Mouse (Mus musculus): Measurements from ENCODE around the gene Lama5.

Lama5 gene

DNA sequence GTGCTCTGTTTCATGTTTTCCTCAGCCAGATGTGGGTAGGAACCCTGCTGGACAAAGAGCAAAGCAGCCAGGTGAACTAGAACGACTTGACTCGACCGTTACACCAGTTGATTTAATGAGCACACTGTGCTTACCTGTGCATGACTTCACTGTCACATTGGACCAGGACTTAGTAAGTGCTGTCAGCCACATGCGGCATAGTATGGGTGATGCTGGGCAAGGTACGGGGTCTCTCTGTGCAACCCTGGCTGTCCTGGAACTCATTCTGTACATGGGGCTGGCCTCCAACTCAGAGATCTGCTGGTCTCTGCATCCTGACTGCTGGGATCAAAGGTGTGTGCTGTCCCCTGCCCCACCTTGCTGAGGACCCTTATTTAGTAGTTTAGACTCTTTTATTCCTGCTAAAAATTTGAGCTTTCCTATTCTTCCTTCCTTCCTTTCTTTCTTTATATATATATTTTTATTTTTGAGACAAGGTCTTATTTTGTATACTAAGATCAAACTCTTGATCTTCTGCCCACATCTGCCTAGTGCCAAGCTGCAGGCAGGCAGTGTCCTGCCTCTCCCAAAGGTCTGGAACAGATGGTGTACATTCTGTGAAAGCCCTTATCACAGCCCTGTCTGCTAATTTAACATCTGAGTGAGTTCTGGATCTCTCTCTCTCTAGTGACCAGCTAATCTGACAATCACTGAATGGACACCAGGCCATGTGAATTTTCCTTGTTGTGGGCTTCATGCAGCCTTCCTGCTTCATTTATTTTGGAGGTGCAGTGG, 29.0 kb upstream of the Lama5 start:
- DNase-seq (ENCODE audit: low read depth, low spot score): no peak

DNA sequence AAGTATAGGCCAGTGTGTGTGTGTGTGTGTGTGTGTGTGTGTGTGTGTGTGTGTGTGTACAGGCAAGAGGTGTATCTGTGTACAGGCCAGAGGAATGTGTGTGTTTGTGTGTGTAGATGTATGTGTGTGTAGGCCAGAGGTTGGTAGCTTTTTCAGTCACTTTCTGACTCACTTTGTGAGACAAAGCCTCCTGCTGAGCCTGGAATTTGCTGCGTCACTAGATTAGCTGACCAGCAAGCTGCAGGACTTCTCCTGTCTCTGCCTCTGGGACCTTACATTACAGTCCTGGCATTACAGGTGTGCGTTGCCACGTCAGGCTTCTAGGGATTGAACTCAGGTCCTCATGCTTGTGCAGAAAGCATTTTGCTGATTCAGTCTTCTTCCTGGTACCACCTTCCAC, 26.2 kb upstream of the Lama5 start:
- no peak for DNase-seq (ENCODE audit: low read depth, low spot score)

DNA sequence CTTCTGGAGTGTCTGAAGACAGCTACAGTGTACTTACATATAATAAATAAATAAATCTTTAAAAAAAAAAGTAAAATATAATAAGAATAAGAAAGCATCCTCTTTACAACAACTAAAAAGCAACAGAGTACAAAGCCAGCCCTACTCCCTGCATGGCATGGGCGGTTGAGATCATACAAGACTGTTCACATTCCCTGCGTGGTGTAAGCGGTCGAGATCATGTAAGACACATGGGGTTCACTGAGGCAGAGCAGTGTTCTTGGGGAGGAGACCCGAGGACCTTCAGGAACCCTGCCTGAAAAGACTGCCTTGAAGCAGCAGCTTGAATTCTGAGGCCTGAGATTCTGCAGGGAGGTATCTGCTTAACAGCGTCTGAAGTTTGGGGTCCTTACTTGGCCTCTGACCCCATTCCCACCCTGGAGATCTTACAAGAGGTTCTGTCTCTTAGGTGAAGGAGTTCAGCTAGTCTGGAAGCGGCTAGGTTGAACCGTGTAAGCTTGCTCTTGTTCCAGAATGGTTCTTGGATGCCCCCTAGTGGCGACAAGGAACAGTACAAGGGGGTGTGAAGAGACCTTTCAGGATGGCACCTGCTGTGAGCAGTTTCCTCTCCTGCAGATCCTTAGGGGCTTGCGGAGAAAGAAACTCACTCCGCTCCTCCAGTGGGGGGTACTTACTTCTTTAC, 25.4 kb upstream of the Lama5 start:
- DNase-seq (ENCODE audit: low read depth, low spot score): peak; percentile 89

DNA sequence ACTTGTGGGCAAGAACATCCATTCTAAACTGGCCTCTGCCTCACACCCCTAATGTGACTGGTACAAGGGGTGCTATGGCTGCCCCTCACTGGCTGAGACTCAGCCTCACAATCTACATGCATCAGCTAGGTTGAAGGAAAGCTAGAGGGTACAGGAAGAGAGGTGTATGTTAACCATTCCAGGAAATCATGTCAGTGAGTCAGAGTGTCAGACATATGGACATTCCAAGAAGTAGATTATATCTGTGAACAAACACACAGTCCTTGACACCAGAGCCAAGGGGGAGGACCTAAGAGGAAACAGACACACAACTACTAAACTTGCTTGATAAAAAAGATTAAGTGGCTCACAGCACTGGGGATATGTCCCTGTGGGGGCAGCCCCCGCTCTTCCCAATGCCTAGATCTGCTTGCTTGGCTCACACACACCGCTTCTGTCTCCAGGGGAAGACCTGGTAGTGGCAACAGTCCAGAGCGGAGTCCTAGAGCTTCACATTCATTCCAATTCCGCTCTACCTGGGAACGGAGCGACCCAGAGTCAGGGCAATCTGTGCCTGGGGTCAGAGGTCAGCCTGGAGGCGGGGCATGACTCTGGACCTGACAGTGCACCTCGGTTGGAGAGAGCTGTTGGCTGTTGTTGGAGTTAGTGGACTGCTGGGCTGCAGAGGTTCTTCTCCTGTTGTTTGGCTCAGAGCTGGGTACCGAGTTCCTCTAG, 23.4 kb upstream of the Lama5 start:
- DNase-seq (ENCODE audit: low read depth, low spot score): no peak

DNA sequence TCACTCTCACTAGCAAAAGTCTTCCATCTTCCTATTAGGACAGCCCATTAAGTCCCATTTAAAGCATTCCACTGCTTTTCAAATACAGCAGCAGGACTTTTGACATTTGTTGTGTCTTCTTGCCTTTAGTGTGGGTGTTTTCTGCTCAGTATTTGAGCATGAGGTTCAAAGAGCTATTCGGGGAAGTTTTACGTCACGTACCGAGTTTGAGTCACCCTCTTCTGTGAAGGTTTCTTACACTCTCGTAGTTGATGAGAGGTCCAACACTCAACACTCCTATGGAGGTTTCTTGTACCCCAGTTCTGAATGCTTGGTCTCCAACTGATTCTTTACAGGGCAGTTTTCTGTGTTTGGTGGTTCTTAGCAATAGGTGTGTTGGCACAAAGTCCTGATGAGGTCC, 22.3 kb upstream of the Lama5 start:
- DNase-seq (ENCODE audit: low read depth, low spot score): no peak

DNA sequence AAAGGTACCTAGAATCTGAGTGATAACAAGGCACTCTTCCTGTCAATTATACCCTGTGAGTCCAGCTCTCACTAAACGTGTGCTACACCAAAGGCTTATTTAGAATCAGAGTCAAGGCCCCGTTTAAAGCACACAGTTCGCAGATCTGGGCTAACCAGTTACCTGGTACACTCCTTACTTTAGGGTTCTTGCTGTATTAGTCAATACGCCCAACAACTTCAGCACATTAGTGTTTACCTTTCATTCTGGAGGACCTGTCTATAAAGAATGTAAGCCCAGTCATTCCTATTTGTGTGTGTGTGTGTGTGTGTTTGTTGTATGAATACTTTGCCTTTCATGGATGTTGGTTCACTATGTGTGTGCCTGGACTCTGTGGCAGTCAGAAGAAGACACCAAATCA, 17.4 kb upstream of the Lama5 start:
- no peak for DNase-seq (ENCODE audit: low read depth, low spot score)

DNA sequence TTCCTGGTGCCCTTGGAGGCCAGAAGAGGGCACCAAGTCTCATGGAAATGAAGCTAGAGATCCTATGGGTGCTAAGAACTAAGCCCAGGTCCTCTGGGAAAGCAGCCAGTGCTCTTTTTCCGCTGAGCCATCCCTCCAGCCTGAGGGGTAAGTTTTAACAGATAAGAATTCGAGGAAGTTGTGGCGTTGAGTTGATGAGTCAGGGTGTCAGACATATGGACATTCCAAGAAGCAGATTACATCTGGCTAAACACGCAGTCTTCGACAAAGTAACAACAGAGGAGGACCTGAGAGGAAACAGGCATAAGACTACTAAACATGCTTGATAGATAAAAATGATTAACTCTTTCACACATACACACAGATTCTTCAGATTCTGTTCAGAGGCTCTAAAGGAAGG, 12.9 kb upstream of the Lama5 start:
- DNase-seq (ENCODE audit: low read depth, low spot score): no peak

DNA sequence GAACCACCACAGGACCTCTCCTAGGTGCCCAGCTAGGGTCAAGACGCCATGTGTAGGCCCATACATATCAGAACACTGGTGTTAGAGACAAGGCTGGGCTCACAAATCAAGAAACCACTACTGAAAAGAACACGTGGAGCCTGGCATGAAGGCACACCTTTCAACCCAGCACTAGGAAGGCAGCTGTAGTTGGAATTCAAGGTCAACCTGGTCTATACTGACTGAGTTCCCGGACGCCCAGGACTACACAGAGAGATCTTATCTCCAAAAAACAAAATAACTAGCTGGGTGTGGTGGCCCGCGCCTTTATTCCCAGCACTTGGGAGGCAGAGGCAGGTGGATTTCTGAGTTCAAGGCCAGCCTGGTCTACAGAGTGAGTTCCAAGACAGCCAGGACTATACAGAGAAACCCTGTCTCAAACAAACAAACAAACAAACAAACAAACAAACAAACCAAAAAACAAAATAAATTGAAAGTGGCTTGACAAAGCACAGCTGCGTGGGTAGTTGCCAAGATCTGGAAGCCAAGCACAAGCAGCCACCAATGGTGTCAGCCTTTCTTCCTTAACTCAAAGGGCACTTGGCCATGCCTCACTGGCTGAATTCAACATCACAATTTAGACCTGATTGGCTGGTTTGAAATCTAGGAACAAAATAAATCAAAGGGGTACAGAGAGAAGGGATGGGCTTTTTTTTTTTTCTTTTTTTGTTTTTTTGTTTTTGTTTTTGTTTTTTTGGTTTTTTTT, 12.1 kb upstream of the Lama5 start:
- no peak for DNase-seq (ENCODE audit: low read depth, low spot score)

DNA sequence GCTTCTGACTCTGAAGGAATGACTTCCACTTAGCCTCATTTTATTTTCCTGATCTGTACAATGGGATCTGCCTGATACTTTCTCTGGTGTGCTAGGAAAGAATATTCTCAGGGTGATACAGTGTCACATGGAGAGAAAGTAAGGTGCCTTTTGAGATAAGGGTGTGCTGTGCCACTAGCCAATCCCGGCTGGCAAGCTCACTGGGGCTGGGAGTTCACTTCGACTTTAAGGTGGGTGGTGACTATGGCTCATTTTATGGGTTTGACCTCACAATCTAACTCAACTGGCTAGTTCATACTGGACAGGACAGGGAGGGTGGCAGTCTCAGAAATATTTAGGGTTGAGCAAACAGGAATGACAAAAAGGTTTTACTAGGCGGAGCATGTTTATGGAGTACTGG, 11.3 kb upstream of the Lama5 start:
- no peak for DNase-seq (ENCODE audit: low read depth, low spot score)

DNA sequence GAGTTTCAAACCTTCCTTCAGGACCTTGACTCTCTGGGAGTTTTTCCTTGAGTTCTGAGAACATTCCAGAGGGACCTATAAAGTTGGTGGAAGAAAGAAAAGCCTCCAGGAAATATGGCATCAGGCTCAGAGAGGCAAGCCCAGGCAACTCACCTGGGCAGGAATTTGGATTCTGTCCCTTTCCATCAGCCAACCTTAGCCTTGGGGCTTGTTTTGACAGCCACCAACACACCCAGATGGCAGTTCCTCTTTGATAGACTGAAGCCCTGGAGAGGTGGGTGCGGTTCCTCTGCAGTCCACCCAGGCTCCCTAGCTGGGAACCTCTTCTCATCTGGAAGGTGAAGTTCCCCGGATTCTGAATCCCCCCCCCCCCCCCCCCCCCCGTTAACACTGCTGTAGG, 10.8 kb upstream of the Lama5 start:
- DNase-seq (ENCODE audit: low read depth, low spot score): no peak

DNA sequence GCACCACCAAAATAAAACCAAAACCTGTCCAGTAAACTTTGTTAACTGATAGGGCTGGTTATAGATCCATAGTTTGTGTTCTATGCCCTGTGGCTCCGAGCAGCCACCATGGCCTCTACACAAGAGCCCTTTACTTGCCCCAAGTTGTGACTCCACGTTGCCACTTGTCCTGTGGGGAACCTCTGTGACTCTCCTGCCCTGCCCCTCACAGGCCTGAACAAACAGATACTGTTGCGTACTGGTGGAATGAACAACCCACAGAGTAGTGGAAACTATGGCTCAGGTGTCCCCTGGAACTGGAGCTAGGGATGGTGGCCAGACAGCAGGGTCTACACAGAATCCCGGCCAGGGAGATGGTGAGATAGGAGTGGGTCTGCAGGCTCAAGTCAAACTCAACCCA, 10.1 kb upstream of the Lama5 start:
- no peak for DNase-seq (ENCODE audit: low read depth, low spot score)

DNA sequence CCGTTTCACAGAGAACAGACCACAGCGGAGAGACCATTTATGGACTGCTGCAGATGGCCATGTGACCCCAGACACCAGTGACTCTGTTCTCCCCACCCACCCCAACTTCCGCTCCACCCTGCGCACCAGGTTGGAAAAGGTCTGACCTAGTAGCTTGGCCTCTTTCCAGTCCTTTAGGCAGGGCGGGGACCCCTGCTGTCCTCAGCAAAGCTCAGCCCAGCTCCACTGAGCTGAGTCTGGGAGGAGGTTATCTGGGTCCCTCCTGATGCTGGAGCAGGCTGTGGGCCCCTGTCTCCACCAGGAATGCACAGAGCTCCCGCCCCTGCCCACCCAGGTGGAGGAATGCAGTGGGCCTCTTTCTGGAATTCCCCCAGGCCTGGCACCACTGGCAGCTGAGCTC, 9.3 kb upstream of the Lama5 start:
- DNase-seq (ENCODE audit: low read depth, low spot score): no peak

DNA sequence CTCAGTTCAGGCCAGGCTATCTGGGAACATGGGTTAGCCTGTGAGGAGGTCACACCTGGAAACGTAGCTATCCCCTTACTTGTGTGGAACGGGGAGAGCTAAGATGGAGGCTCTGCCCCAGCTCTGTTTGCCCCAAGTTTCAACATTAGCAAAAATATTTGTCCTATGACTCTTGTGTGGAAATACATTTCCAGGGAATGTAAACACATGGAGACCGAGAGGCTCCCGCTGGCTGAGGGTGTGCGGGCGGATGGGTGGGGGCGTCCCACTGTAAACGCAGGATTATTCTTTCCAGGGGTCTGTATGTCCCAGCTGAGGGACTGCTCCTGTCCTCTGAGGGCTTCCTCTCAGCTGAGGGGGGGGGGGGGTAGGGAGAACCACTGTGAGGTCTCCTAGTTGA, 8.7 kb upstream of the Lama5 start:
- no peak for DNase-seq (ENCODE audit: low read depth, low spot score)

DNA sequence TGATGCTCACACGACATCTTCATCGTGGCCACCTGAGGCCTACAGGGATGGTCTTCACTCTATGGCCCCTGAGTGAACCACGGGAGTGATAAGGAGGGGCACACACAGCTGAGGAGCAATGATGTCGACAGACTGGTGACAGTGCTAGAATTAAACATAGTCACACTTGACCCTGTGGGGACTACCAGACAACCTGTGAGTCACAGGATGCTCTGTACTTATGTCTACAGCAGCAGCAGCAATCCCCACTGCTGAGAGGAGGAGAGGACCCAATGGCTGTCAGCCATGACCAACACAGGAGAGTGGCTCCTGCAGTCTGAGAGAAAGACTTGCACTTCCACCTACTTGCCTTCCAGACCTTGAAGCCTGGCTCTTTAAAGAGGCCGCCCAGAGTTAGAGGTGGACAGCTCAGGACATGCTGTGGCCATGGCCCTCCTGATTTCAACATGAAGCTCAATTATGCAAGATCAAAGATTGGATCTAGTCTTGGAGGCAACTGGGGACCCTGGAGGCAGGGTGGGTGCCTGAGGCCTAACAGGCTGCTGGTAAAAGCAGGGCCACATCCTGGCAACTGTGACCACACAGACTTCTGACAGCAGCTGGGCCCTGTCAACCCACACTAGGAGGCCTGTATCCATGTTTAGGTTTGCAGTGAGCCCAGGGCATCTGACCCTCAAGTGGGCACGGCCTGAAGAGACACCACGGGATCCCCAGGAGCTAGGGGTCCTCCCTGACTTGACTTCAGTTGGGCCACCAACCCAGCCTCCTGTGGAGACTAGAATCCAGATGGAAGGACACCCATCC, 7.6 kb upstream of the Lama5 start:
- no peak for DNase-seq (ENCODE audit: low read depth, low spot score)

DNA sequence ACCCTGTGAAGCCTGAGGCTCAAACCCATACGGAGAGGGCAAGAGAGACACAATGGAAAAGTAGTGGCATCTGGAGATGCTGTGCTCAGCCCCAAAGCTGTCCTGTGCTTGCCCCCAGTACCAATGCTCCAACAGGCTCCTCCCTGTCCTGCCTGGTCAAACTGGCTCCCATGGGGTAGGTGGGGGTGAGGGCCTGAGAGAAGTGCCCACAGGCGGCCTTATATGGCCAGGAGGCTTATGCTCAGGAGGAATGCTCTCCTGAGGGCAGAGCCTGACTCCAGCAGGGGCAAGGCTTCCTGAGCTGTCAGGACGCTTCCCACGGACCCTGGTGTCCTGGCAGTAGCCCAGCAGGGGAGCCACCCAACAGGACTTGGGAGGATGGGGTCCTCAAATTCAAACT, 4.8 kb upstream of the Lama5 start:
- no peak for DNase-seq (ENCODE audit: low read depth, low spot score)

DNA sequence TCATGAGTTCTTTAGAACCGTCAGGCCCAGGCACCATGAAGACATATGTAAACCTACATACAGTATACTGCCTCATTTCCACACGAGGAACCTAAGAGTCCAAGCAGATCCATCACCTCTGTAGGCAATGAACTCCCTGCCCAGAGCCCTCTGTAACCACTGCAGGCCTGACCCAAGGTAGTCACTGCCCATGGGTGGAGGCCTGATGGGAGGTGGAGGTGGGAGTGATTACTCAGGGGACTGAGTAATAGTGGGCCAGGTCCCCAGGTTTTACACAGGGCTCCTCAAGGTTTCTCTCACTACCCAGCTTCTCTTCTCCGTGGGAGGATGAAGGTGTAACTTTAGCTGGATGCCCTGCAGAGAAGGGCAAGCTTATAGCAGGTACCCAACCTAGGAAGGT, 3.5 kb upstream of the Lama5 start:
- no peak for DNase-seq (ENCODE audit: low read depth, low spot score)

DNA sequence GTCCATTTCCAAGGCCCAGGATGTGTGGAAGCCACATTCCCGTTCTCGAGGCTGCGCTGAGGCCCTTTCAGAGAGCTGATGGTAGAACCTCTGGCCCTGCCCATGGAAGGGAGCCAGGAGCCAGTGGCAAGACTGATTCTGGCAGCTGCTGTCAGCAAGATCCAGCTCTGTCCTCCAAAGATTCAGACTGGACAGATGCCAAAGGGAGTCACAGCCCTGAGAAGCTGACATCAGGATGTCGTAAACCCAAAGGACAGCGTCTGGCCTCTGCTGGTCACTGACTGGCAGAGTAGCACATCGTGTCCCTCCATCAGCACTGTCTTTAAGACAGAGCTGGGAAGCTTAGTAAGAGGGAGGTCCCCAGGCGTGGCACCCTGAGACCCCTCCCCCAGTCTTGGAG, 2.9 kb upstream of the Lama5 start:
- DNase-seq (ENCODE audit: low read depth, low spot score): peak; percentile 91

DNA sequence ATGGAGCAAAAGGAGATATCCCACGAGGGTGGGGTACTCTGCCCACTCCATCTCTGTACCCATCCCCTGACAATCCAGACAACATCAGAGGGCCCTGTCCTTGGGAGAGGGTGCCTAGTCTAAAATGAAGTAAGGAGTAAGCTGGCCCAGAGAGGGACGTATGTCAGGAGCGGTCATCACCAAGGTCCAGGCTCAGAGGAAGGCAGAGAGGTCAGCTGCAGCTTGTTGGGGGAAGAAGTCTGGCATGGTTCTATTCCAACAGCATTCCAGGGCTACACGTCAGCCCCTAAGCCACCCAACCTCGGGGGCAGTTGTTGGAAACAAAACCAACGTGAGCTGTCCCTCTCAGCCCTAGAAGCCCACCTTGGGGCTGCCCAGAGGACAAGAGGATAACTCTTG, 2.4 kb upstream of the Lama5 start:
- no peak for DNase-seq (ENCODE audit: low read depth, low spot score)

DNA sequence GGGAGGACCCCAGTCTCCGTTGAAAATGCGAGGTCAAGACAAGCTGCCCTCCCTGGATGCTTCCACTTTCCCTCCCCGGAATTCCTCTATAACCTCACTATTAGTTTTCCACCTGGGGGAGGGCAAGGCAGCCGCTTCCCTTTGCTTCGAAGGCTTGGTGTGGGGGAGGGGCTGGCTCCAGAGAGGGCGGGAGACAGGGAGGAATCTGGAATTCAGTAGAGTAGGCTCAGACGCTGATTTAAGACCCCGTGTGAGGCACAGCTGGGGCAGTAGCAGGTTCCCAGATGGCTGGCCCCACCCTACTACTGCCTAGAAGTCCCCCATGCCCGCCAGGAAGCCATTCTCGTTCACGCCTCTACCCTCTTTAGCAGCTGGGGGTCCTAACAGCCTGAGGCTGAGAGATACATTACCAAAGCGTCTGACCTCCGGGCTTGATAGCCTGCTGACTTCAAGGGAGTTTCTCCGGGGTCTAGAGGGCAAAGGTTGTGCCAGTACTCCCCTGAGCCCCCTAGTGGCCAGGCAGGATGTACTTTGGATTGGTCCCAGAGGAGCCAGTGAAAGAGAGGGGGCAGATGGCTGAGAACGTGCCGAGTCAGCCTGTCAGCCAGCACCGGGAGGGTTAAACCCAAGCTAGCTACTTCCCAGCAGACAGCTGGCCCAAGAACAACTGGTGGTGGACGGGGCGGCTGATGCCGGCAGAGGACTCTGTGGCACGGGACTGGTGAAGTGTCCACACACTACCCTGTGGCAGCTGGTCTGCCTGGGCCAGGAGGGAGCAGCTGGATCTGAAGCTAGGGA, 1.8 kb upstream of the Lama5 start:
- DNase-seq (ENCODE audit: low read depth, low spot score): peak; percentile 67

DNA sequence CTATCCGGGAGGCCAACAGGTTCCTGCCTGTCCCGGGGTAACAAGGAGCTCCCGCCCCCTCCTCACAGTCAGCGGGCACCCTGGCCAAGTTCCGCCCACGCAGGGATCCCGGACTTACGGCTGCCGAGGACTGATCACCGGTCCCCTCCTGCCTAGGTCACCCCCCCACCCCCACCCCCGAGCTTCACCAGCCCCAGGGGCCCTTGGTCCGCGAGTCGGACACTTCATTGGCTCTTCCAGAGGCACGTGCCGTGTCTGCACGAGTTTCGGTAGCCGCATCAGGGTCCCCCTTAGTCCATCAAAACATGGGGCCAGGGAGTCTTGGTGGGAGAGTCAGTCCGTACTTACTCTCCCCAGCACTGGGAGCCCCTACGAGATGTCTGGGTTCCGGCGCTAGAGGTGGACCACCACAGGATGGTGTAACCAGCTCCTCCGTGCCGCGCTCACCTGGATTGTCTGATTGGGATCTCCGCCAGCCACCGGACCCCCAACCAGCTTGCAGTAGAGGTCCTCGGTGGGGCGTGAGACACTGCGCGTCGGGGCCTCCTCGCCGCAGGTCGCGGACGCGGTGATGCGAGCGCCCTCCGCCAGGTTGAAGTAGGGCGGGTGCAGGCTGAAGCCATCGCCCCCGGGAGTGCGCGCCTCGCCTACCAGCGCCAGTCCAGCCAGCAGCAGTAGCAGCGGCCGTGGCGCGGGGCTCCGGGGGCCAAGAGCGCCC, 456 bp downstream of the Lama5 start:
- no peak for DNase-seq (ENCODE audit: low read depth, low spot score)

All from skeletal muscle tissue, adult 2 months (tissue).